8 mouse cellular contexts compared by ENCODE assay signal in genomic region chr12:86242563-86242962, GRCm38 (mm10). TPM values are rescaled to one million over a fixed set of nuclear protein-coding genes. Genes with fewer than 3 reads are reported as not detected.
A peak's percentile ranks its signal among the peaks of the same experiment; 100 is the strongest.
DNase-seq lines count a peak whose midpoint lies in the region; ATAC-seq and TF ChIP-seq lines count a peak whose summit lies in the region.

No protein-coding gene starts in this region.

- H3K9ac ChIP-seq in embryonic facial prominence, embryonic 13.5 days, result peak overlapping the region; percentile 88
- peak overlapping the region; percentile 73 for H3K9ac ChIP-seq in intestine, embryonic 14.5 days (ENCODE audit: low read length)

- no peaks in the 10 kb centered on the region for H3K36me3 ChIP-seq in kidney, adult 2 months (ENCODE audit: control insufficient read depth, insufficient read depth, low read length)
- H3K36me3 ChIP-seq in embryonic facial prominence, embryonic 13.5 days, result peaks cover 23% of the 10 kb centered on the region
- peaks cover 18% of the 10 kb centered on the region for H3K36me3 ChIP-seq in intestine, embryonic 14.5 days (ENCODE audit: control insufficient read depth, insufficient read depth, low read length)

- no peak for DNase-seq in kidney, adult 2 months
- DNase-seq in kidney, postnatal 25 days, result no peak
- DNase-seq in intestine, embryonic 14.5 days (ENCODE audit: low spot score), result no peak
- DNase-seq in thymus, postnatal 0 days (ENCODE audit: low spot score), result peak; percentile 61
- DNase-seq in yolk sac, embryonic 10.5 days (ENCODE audit: low spot score), result no peak
- no peak for DNase-seq in urinary bladder, postnatal 36 days (ENCODE audit: low spot score in 2 of 2)

- no peak overlapping the region for H3K27ac ChIP-seq in kidney, adult 2 months (ENCODE audit: insufficient read depth, low read depth, low read length)
- no peak overlapping the region; the same call in 1 of the 2 replicates for H3K27ac ChIP-seq in embryonic facial prominence, embryonic 13.5 days
- no peak overlapping the region for H3K27ac ChIP-seq in intestine, embryonic 14.5 days (ENCODE audit: low read depth)

- H3K4me2 ChIP-seq in embryonic facial prominence, embryonic 13.5 days, result peak overlapping the region; percentile 95
- H3K4me2 ChIP-seq in intestine, embryonic 14.5 days (ENCODE audit: low read length), result peak overlapping the region; percentile 73

- no peak for TF ChIP-seq POLR2A in kidney, adult 2 months (IDR thresholded peaks at IDR 0.05; ENCODE audit: low read depth, low read length)

- no peak for TF ChIP-seq CTCF in kidney, adult 2 months (conservative IDR thresholded peaks at IDR 0.05; ENCODE audit: insufficient read depth, insufficient read length, low read depth, low read length)

- 0 out of 2 replicates have a peak, but pooled peaks cover 2% of the 10 kb centered on the region for H3K4me1 ChIP-seq in kidney, adult 2 months (ENCODE audit: control insufficient read depth, insufficient read depth, low read length)
- peaks cover 23% of the 10 kb centered on the region for H3K4me1 ChIP-seq in embryonic facial prominence, embryonic 13.5 days
- peaks cover 9% of the 10 kb centered on the region for H3K4me1 ChIP-seq in intestine, embryonic 14.5 days (replicated peaks; ENCODE audit: control insufficient read depth, insufficient read depth, low read length)

- no peak for ATAC-seq in embryonic facial prominence, embryonic 13.5 days (ENCODE audit: insufficient number of reproducible peaks, insufficient read depth, low FRiP score, low TSS enrichment, low read depth)
- ATAC-seq in intestine, embryonic 14.5 days (replicated peaks; ENCODE audit: low FRiP score, low TSS enrichment, low read depth), result no peak
- peak; percentile 59 for ATAC-seq in megakaryocyte progenitor cell, adult 5-6 weeks (replicated peaks; ENCODE audit: poor library complexity)

- H3K4me3 ChIP-seq in kidney, adult 2 months (ENCODE audit: insufficient read depth, low read depth, low read length), result peak overlapping the region; percentile 99
- peak overlapping the region; percentile 81 for H3K4me3 ChIP-seq in embryonic facial prominence, embryonic 13.5 days
- H3K4me3 ChIP-seq in intestine, embryonic 14.5 days (ENCODE audit: low read depth, low read length), result peak overlapping the region; percentile 67

- no peaks in the 10 kb centered on the region for H3K27me3 ChIP-seq in kidney, adult 2 months (replicated peaks; ENCODE audit: control insufficient read depth, insufficient read depth, low read length)
- H3K27me3 ChIP-seq in embryonic facial prominence, embryonic 13.5 days, result no peaks in the 10 kb centered on the region
- 0 out of 2 replicates have a peak, but pooled peaks cover 3% of the 10 kb centered on the region for H3K27me3 ChIP-seq in intestine, embryonic 14.5 days (replicated peaks; ENCODE audit: control insufficient read depth, insufficient read depth, low read length)

- WGBS in kidney, adult 2 months, result 4% methylated on average over 7 of the region's 7 CpGs
- 20% methylated on average over 7 of the region's 7 CpGs for WGBS in embryonic facial prominence, embryonic 13.5 days
- 13% methylated on average over 7 of the region's 7 CpGs for WGBS in intestine, embryonic 14.5 days

- no peaks in the 10 kb centered on the region for H3K9me3 ChIP-seq in embryonic facial prominence, embryonic 13.5 days
- no peaks in the 10 kb centered on the region for H3K9me3 ChIP-seq in intestine, embryonic 14.5 days (ENCODE audit: control insufficient read depth, low read length)

RNA-seq across cellular contexts. Expression of gene Gpatch2l, which starts 0.9 kb away (rescaled TPM):
- 8.1 and 9.2 TPM in 2 replicates for polyA plus RNA-seq in kidney, adult 2 months (2012; rRNA removed)
- polyA plus RNA-seq in embryonic facial prominence, embryonic 13.5 days (2015; fragmentation: Nextera tagmentation; extraction: Ambion mirVana), result 19.8 and 22.1 TPM in 2 replicates
- 14.3 and 16.7 TPM in 2 replicates for polyA plus RNA-seq in intestine, embryonic 14.5 days (2014; fragmentation: Nextera tagmentation; extraction: Ambion mirVana)
- total RNA-seq in megakaryocyte progenitor cell, adult 5-6 weeks (2015), result 17.1 and 17.6 TPM in 2 replicates
- total RNA-seq in megakaryocyte progenitor cell, adult 5-6 weeks (2017), result 23.0 and 27.3 TPM in 2 replicates
- polyA plus RNA-seq in thymus, postnatal 0 days (2015; fragmentation: Nextera tagmentation; extraction: Ambion mirVana), result 16.5 and 17.7 TPM in 2 replicates
